Mouse (Mus musculus) limb, embryonic 15.5 days (tissue): ENCODE results near the gene Gm20388. TPM values are rescaled to one million over a fixed set of nuclear protein-coding genes. Genes with fewer than 3 reads are reported as not detected.

Experiments used
- ATAC-seq: fragments of 200-750 bp; cut with Nextera tagmentation; 2 replicates; pipeline ENCODE4 v1.8.0; 2017; ENCODE audit warnings: low read depth, moderate TSS enrichment; ENCODE audit not compliant: insufficient number of reproducible peaks, low FRiP score, low TSS enrichment
- H3K27ac ChIP-seq: fragments of 300-500 bp; sonication (generic); 2 replicates; pipeline ENCODE4 v1.5.1; 2015; ENCODE audit warnings: moderate library complexity, mild to moderate bottlenecking, inconsistent platforms
- H3K27me3 ChIP-seq: fragments of 300-500 bp; sonication (generic); 2 replicates; pipeline ENCODE4 v1.6.1; 2015; ENCODE audit warnings: inconsistent platforms
- H3K36me3 ChIP-seq: fragments of 300-500 bp; sonication (generic); 2 replicates; pipeline ENCODE4 v1.6.1; 2015; ENCODE audit warnings: inconsistent platforms
- H3K4me1 ChIP-seq: fragments of 300-500 bp; sonication (generic); 2 replicates; pipeline ENCODE4 v1.6.1; 2015; ENCODE audit warnings: inconsistent platforms
- H3K4me2 ChIP-seq: fragments of 300-500 bp; sonication (generic); 2 replicates; pipeline ENCODE4 v1.6.1; 2015; ENCODE audit warnings: mild to moderate bottlenecking, inconsistent platforms
- H3K4me3 ChIP-seq: fragments of 300-500 bp; sonication (generic); 2 replicates; pipeline ENCODE4 v1.5.1; 2015; ENCODE audit warnings: mild to moderate bottlenecking, inconsistent platforms
- H3K9ac ChIP-seq: fragments of 300-500 bp; sonication (generic); 2 replicates; pipeline ENCODE4 v1.6.1; 2015; ENCODE audit warnings: inconsistent platforms
- H3K9me3 ChIP-seq: fragments of 300-500 bp; sonication (generic); 2 replicates; pipeline ENCODE4 v1.6.1; 2016; ENCODE audit warnings: inconsistent platforms
- WGBS: fragments of 180-500 bp; shearing (Covaris S2); methylation state at CpG from one replicate; pipeline ENCODE4 v1.1.7; 2015; 5-methylcytosine and 5-hydroxymethylcytosine counted together
- polyA plus RNA-seq: library from polyadenylated mRNA; unstranded; fragments of >200 nt; fragmentation: Nextera tagmentation; extraction: Ambion mirVana; gene quantifications from 2 replicates; pipeline ENCODE4 v1.2.1, GENCODE M21; 2015

The Gm20388 gene
- polyA plus RNA-seq, 1 experiment from 2014 or later = 4.9 TPM

GRCm38 (mm10) chr8:124042201-124042600 lies 4131.6 kb downstream of the Gm20388 start:
- H3K36me3 ChIP-seq = peaks cover 70% of the 10 kb centered on the region
- no peaks in the 10 kb centered on the region for H3K27me3 ChIP-seq
- ATAC-seq = no peak
- H3K9me3 ChIP-seq = no peaks in the 10 kb centered on the region
- H3K9ac ChIP-seq = no peak overlapping the region
- H3K4me1 ChIP-seq = no peaks in the 10 kb centered on the region
- WGBS = 75% methylated on average over 1 of the region's 1 CpGs
- no peak overlapping the region for H3K4me2 ChIP-seq
- no peak overlapping the region for H3K4me3 ChIP-seq
- H3K27ac ChIP-seq = no peak overlapping the region

- no peaks in the 10 kb centered on the region for H3K9me3 ChIP-seq
- H3K4me1 ChIP-seq = no peaks in the 10 kb centered on the region
- peaks cover 62% of the 10 kb centered on the region for H3K36me3 ChIP-seq
- no peak for ATAC-seq
- no peaks in the 10 kb centered on the region for H3K27me3 ChIP-seq
- H3K27ac ChIP-seq = no peak overlapping the region
- no peak overlapping the region for H3K4me3 ChIP-seq
- no peak overlapping the region for H3K9ac ChIP-seq
- 95% methylated on average over 5 of the region's 5 CpGs for WGBS
- H3K4me2 ChIP-seq = no peak overlapping the region
These were observed 4133.8 kb downstream of the Gm20388 start for GRCm38 (mm10) chr8:124044421-124044820.

- H3K36me3 ChIP-seq = peaks cover 62% of the 10 kb centered on the region
- no peak overlapping the region for H3K4me2 ChIP-seq
- no peak overlapping the region for H3K9ac ChIP-seq
- no peaks in the 10 kb centered on the region for H3K27me3 ChIP-seq
- H3K9me3 ChIP-seq = no peaks in the 10 kb centered on the region
- ATAC-seq = no peak
- WGBS = 93% methylated on average over 12 of the region's 12 CpGs
- H3K27ac ChIP-seq = no peak overlapping the region
- no peaks in the 10 kb centered on the region for H3K4me1 ChIP-seq
- H3K4me3 ChIP-seq = no peak overlapping the region
These were observed 4134.3 kb downstream of the Gm20388 start for GRCm38 (mm10) chr8:124044931-124045330.

GRCm38 (mm10) chr8:124045856-124046255 lies 4135.2 kb downstream of the Gm20388 start:
- H3K9ac ChIP-seq = no peak overlapping the region
- no peak overlapping the region for H3K4me2 ChIP-seq
- no peak for ATAC-seq
- H3K36me3 ChIP-seq = peaks cover 56% of the 10 kb centered on the region
- no peak overlapping the region for H3K4me3 ChIP-seq
- H3K9me3 ChIP-seq = no peaks in the 10 kb centered on the region
- H3K4me1 ChIP-seq = no peaks in the 10 kb centered on the region
- H3K27me3 ChIP-seq = no peaks in the 10 kb centered on the region
- 72% methylated on average over 8 of the region's 8 CpGs for WGBS
- no peak overlapping the region for H3K27ac ChIP-seq

- Histone ChIP-seq H3K36me3 (peaks cover 21% of the 10 kb centered on the region), H3K27me3 (no peaks in the 10 kb centered on the region), H3K9me3 (no peaks in the 10 kb centered on the region), H3K4me1 (no peaks in the 10 kb centered on the region), H3K27ac (no peak overlapping the region), H3K9ac (no peak overlapping the region), H3K4me2 (no peak overlapping the region), H3K4me3 (no peak overlapping the region)
- WGBS = 33% methylated on average over 3 of the region's 3 CpGs
- 0 out of 2 replicates have a peak, but pooled peaks have one; percentile 40 for ATAC-seq
These were observed 4141.5 kb downstream of the Gm20388 start for GRCm38 (mm10) chr8:124052110-124052509.

DNA sequence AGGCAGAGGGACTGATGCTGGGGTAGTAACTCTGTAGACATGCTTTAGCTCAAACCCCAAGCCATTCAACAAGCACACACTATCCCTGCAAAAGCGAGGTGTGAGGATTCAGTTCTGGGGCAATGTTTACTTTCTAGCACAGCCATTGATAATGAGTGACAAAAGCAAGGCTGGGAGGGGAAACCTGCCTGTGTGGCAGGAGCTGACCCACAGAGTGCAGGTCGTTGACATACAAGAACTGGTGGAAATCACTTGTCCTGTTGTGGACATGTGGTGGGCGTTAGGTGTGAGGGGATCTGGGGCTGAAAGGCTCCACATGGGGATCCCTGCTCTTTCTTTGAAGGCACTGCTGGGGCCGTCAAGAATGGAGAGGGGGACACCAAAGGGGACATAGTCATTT lies 4141.9 kb downstream of the Gm20388 start:
- no peaks in the 10 kb centered on the region for H3K9me3 ChIP-seq
- H3K27ac ChIP-seq = no peak overlapping the region
- H3K27me3 ChIP-seq = no peaks in the 10 kb centered on the region
- peaks cover 17% of the 10 kb centered on the region for H3K36me3 ChIP-seq
- no peak overlapping the region for H3K9ac ChIP-seq
- no peak overlapping the region for H3K4me3 ChIP-seq
- WGBS = 47% methylated on average over 4 of the region's 4 CpGs
- no peak for ATAC-seq
- no peaks in the 10 kb centered on the region for H3K4me1 ChIP-seq
- no peak overlapping the region for H3K4me2 ChIP-seq

DNA sequence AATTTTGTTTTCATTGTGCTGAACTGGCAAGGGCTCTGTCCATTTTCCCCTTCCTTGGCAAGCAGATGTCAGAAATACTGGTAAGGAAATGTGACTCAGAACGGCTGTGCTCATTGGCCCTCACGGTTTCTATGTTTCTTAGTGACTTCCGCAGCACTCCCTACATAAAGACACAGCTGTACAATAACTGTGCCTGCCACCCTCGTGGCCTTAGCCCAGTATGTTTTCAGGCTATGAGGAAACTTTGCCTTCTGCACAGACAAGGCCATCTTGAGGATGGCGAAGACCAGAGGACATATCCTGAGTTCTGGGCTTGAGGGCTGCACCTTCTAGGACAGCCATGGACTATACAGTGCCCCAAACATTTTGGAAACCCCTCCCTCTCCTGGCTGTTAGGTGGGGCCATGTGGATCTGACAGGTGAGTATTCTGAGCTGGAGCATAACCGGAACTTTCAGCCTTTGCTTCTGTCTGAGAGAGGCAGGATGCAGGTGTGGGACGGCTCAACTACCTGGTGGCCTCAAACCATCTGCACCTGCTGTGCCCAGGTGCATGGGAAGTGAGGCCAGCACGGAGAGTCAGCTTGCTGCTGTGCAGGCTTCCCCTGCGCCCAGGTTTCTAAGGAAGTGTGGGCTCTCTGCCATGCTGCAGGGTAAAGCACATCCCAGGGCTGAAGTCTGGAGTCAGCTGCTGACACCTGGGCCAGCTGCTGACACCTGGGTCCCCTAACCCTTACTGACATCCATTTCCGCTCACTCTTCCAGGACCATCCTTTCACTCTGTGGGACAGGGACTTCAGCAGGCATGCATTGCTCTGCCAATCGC lies 4146.4 kb downstream of the Gm20388 start:
- no peak overlapping the region for H3K4me3 ChIP-seq
- WGBS = 67% methylated on average over 11 of the region's 11 CpGs
- no peak for ATAC-seq

GRCm38 (mm10) chr8:124066325-124067058 lies 4155.9 kb downstream of the Gm20388 start:
- no peaks in the 10 kb centered on the region for H3K27me3 ChIP-seq
- no peak overlapping the region for H3K9ac ChIP-seq
- no peak overlapping the region for H3K4me3 ChIP-seq
- no peaks in the 10 kb centered on the region for H3K9me3 ChIP-seq
- ATAC-seq = peak; percentile 80
- H3K36me3 ChIP-seq = no peaks in the 10 kb centered on the region
- no peak overlapping the region for H3K4me2 ChIP-seq
- peak overlapping the region; percentile 71 for H3K27ac ChIP-seq
- peaks cover 14% of the 10 kb centered on the region for H3K4me1 ChIP-seq
- 39% methylated on average over 4 of the region's 4 CpGs for WGBS

More for the DNA sequence above, 4146.4 kb downstream of the Gm20388 start:
- Histone ChIP-seq H3K4me2 (no peak overlapping the region), H3K4me1 (no peaks in the 10 kb centered on the region), H3K27me3 (no peaks in the 10 kb centered on the region), H3K9ac (no peak overlapping the region), H3K27ac (no peak overlapping the region), H3K36me3 (no peaks in the 10 kb centered on the region), H3K9me3 (no peaks in the 10 kb centered on the region)

DNA sequence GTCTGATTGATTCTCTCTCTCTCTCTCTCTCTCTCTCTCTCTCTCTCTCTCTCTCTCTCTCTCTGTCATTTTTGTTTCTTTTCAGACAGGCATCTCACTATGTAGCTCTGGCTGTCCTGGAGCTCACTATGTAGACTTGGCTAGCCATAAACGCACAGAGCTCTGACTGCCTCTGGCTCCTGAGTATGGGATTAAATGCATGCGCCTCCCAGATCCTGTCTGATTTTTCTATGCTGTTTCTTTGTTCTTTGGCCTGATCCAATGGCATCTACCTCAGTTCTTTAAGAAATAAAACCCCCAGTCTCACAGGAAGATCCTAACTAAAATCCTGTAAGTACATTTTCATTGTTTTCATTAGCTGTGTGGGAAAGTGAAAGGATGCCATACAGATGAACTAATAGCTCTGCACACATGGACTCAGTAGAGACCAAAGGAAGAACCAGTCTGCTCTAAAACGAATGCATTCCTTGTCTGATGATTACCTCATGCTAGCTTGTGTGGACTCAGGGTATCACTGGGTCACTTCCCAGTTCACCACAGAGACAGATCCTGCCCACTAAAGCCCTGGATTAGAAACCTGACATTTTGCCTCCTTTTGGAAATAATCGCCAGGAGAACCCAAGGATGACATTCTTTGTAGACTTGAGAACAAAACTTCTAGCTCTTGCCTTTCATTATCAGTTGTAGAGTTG lies 4156.6 kb downstream of the Gm20388 start:
- no peak overlapping the region for H3K4me2 ChIP-seq
- H3K4me3 ChIP-seq = no peak overlapping the region
- H3K4me1 ChIP-seq = peaks cover 20% of the 10 kb centered on the region
- H3K9me3 ChIP-seq = no peaks in the 10 kb centered on the region
- peak; percentile 61 for ATAC-seq
- WGBS = 52% methylated on average over 4 of the region's 4 CpGs
- H3K36me3 ChIP-seq = no peaks in the 10 kb centered on the region
- H3K9ac ChIP-seq = no peak overlapping the region
- no peaks in the 10 kb centered on the region for H3K27me3 ChIP-seq
- H3K27ac ChIP-seq = peak overlapping the region; percentile 71

DNA sequence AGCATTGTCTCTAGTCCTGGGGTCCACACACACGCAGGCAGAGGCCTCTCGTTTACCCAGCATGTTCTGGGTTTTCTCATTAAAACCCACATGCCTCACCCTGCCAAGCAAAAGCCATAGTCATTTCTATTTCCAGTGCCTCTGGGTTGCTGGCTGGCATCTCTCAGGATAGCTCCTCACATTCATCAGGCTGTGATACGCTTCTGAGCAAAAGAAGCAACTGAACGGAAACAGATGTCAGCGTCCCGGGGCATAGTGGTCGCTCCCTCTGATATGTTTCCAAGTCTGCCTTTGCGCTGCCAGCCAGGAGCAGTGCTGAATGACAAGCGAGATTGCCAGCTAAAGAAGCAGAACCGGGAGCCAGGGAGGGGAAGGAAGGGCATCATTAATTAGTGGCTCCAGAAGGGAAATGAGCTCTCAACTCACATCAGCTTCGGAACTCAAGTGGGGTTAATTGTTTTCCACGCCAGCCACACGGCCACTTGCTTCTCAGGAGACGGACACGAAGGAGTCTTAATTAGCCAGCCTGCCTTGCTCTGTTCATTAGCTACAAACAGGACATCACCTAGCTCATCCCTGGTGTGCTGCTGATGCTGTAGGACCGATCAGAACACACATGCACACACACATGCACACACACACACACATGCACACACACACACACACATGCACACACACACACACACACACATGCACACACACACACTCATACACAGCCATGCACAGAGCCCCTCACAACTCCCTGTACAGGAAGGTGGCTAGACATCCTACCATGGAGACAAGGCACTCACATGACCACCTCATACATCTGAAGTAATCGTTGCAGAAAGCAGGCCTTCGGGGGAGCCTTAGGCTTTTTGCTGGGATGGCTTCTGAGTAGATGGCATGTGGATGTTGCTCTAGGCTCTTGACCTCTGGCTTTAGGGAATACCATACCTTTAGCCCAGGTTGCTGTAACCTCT lies 4160.0 kb downstream of the Gm20388 start:
- Histone ChIP-seq H3K27me3 (no peaks in the 10 kb centered on the region), H3K4me3 (no peak overlapping the region), H3K4me2 (no peak overlapping the region), H3K4me1 (peaks cover 20% of the 10 kb centered on the region), H3K9ac (no peak overlapping the region), H3K9me3 (no peaks in the 10 kb centered on the region), H3K36me3 (no peaks in the 10 kb centered on the region), H3K27ac (peak overlapping the region; percentile 18; the same call in 1 of the 2 replicates)
- 21% methylated on average over 18 of the region's 18 CpGs for WGBS
- no peak for ATAC-seq

DNA sequence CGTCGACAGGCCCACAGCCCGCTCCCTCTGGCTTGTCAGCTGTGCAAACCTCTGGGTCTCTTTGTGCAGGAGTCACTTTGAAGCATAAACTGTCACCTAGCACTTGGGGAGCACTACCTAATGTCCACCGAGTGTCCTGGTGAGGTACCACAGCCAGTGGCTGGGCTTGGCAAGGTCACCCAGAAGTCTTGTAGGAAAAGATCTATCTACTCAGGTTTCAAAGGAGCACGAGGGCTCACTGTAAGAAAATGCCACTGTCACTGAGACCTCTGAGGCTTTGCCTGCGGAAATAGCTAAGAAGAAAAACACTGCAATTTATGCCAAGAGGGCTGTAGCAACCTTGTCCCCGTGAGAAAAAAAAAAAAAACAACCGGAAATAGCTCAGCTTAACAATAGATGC lies 4165.3 kb downstream of the Gm20388 start:
- H3K27ac ChIP-seq = peak overlapping the region; percentile 62
- H3K36me3 ChIP-seq = no peaks in the 10 kb centered on the region
- H3K4me3 ChIP-seq = no peak overlapping the region
- H3K27me3 ChIP-seq = no peaks in the 10 kb centered on the region
- H3K4me1 ChIP-seq = peaks cover 27% of the 10 kb centered on the region
- H3K9me3 ChIP-seq = no peaks in the 10 kb centered on the region
- no peak for ATAC-seq
- WGBS = 33% methylated on average over 8 of the region's 8 CpGs
- no peak overlapping the region for H3K4me2 ChIP-seq
- H3K9ac ChIP-seq = no peak overlapping the region
